Mouse (Mus musculus): ENCODE data around the gene Col9a1. TPM values are rescaled to one million over a fixed set of nuclear protein-coding genes. Genes with fewer than 3 reads are reported as not detected.

The Col9a1 gene
- polyA plus RNA-seq, 1 experiment from 2014 or later, result 35.8 TPM

Other genes starting within 250 kb of the Col9a1 start
- gene Sdhaf4, start 172.0 kb upstream of the Col9a1 start, polyA plus RNA-seq (2016; fragmentation: Nextera tagmentation; extraction: Ambion mirVana), result 82.6 and 87.9 TPM in 2 replicates
- 35.1 and 39.1 TPM in 2 replicates for gene Fam135a, start 77.3 kb upstream of the Col9a1 start, polyA plus RNA-seq (2016; fragmentation: Nextera tagmentation; extraction: Ambion mirVana)

Data from heart, embryonic 12.5 days (tissue).